Mouse (Mus musculus) embryonic facial prominence, embryonic 14.5 days (tissue): Measurements from ENCODE around the gene Rcan3. TPM values are rescaled to one million over a fixed set of nuclear protein-coding genes. Genes with fewer than 3 reads are reported as not detected.

Source experiments
- ATAC-seq: fragments of 200-750 bp; cut with Nextera tagmentation; 2 replicates; pipeline ENCODE4 v1.8.0; 2017; ENCODE audit warnings: low read depth, moderate number of reproducible peaks, moderate TSS enrichment
- DNase-seq: peaks from one replicate; pipeline ENCODE4 v3.0.0-alpha.2; 2015; ENCODE audit warnings: low spot score
- H3K27ac ChIP-seq: fragments of 300-500 bp; sonication (generic); replicated peaks from 2 replicates; pipeline ENCODE4 v1.5.1; 2014; ENCODE audit warnings: low read depth, mild to moderate bottlenecking, low read length, moderate library complexity
- H3K27me3 ChIP-seq: fragments of 300-500 bp; sonication (generic); replicated peaks from 2 replicates; pipeline ENCODE4 v1.6.1; 2014; ENCODE audit warnings: low read length; ENCODE audit not compliant: control insufficient read depth, insufficient read depth
- H3K36me3 ChIP-seq: fragments of 300-500 bp; sonication (generic); 2 replicates; pipeline ENCODE4 v1.6.1; 2014; ENCODE audit warnings: low read length, mixed read lengths; ENCODE audit not compliant: control insufficient read depth, insufficient read depth
- H3K4me1 ChIP-seq: fragments of 300-500 bp; sonication (generic); 2 replicates; pipeline ENCODE4 v1.6.1; 2014; ENCODE audit warnings: antibody characterized with exemption, low read length; ENCODE audit not compliant: control insufficient read depth, insufficient read depth
- H3K4me2 ChIP-seq: fragments of 300-500 bp; sonication (generic); 2 replicates; pipeline ENCODE4 v1.6.1; 2014; ENCODE audit warnings: low read depth, mild to moderate bottlenecking, low read length, moderate library complexity, mixed read lengths
- H3K4me3 ChIP-seq: fragments of 300-500 bp; sonication (generic); 2 replicates; pipeline ENCODE4 v1.5.1; 2014; ENCODE audit warnings: low read depth, mild to moderate bottlenecking, low read length
- H3K9ac ChIP-seq: fragments of 300-500 bp; sonication (generic); 2 replicates; pipeline ENCODE4 v1.6.1; 2014; ENCODE audit warnings: low read depth, mild to moderate bottlenecking, low read length, moderate library complexity, mixed read lengths
- H3K9me3 ChIP-seq: fragments of 300-500 bp; sonication (generic); 2 replicates; pipeline ENCODE4 v1.6.1; 2016; ENCODE audit warnings: low read length; ENCODE audit not compliant: control insufficient read depth
- WGBS: fragments of 180-500 bp; shearing (Covaris S2); extraction: QIAGEN DNeasy Blood & Tissue Kit; methylation state at CpG from one replicate; pipeline ENCODE4 v1.1.7; 2014; 5-methylcytosine and 5-hydroxymethylcytosine counted together
- polyA plus RNA-seq: library from polyadenylated mRNA; unstranded; fragments of >200 nt; fragmentation: Nextera tagmentation; extraction: Ambion mirVana; gene quantifications from 2 replicates; pipeline ENCODE4 v1.2.1, GENCODE M21; 2014

Gene Rcan3
- polyA plus RNA-seq, 1 experiment from 2014 or later: 12.7 TPM

GRCm38 (mm10) chr4:135392801-135393200, 40.9 kb downstream of the Rcan3 start:
- H3K27ac ChIP-seq: no peak overlapping the region
- H3K4me3 ChIP-seq: no peak overlapping the region
- H3K9me3 ChIP-seq: no peaks in the 10 kb centered on the region
- ATAC-seq: no peak
- H3K9ac ChIP-seq: no peak overlapping the region
- peaks cover 17% of the 10 kb centered on the region for H3K27me3 ChIP-seq
- no peak for DNase-seq
- no peaks in the 10 kb centered on the region for H3K36me3 ChIP-seq
- WGBS: 72% methylated on average over 3 of the region's 3 CpGs
- H3K4me1 ChIP-seq: no peaks in the 10 kb centered on the region
- no peak overlapping the region for H3K4me2 ChIP-seq

GRCm38 (mm10) chr4:135391014-135391413, 42.6 kb downstream of the Rcan3 start:
- no peak overlapping the region for H3K27ac ChIP-seq
- no peaks in the 10 kb centered on the region for H3K9me3 ChIP-seq
- H3K4me1 ChIP-seq: no peaks in the 10 kb centered on the region
- H3K36me3 ChIP-seq: no peaks in the 10 kb centered on the region
- H3K4me3 ChIP-seq: no peak overlapping the region
- H3K4me2 ChIP-seq: no peak overlapping the region
- no peak for DNase-seq
- ATAC-seq: no peak
- H3K27me3 ChIP-seq: 0 out of 2 replicates have a peak, but pooled peaks cover under 1% of the 10 kb centered on the region
- WGBS: 57% methylated on average over 6 of the region's 6 CpGs
- no peak overlapping the region for H3K9ac ChIP-seq

GRCm38 (mm10) chr4:135385614-135386013, 48.0 kb downstream of the Rcan3 start:
- peak; percentile 61; the same call in 1 of the 2 replicates for ATAC-seq
- Histone ChIP-seq H3K9ac (no peak overlapping the region), H3K36me3 (no peaks in the 10 kb centered on the region), H3K9me3 (no peaks in the 10 kb centered on the region), H3K4me3 (0 out of 2 replicates have a peak overlapping the region, but pooled peaks have one; percentile 6), H3K4me2 (peak overlapping the region; percentile 28; the same call in 1 of the 2 replicates), H3K27ac (no peak overlapping the region), H3K27me3 (no peaks in the 10 kb centered on the region), H3K4me1 (no peaks in the 10 kb centered on the region)
- WGBS: 31% methylated on average over 10 of the region's 10 CpGs
- peak; percentile 41 for DNase-seq

GRCm38 (mm10) chr4:135382316-135382715, 51.3 kb downstream of the Rcan3 start:
- WGBS: 5% methylated on average over 14 of the region's 14 CpGs
- no peaks in the 10 kb centered on the region for H3K9me3 ChIP-seq
- H3K4me2 ChIP-seq: no peak overlapping the region
- ATAC-seq: 0 out of 2 replicates have a peak, but pooled peaks have one; percentile 24
- DNase-seq: peak; percentile 88
- H3K27me3 ChIP-seq: no peaks in the 10 kb centered on the region
- no peak overlapping the region for H3K27ac ChIP-seq
- H3K9ac ChIP-seq: no peak overlapping the region
- H3K4me1 ChIP-seq: no peaks in the 10 kb centered on the region
- H3K4me3 ChIP-seq: no peak overlapping the region
- H3K36me3 ChIP-seq: no peaks in the 10 kb centered on the region

- H3K36me3 ChIP-seq: no peaks in the 10 kb centered on the region
- H3K9me3 ChIP-seq: no peaks in the 10 kb centered on the region
- H3K27ac ChIP-seq: no peak overlapping the region
- no peaks in the 10 kb centered on the region for H3K27me3 ChIP-seq
- no peaks in the 10 kb centered on the region for H3K4me1 ChIP-seq
- no peak for DNase-seq
- no peak overlapping the region for H3K9ac ChIP-seq
- WGBS: 57% methylated on average over 8 of the region's 8 CpGs
- no peak overlapping the region for H3K4me2 ChIP-seq
- H3K4me3 ChIP-seq: no peak overlapping the region
- no peak for ATAC-seq
Observed at GRCm38 (mm10) chr4:135381355-135381754, 52.3 kb downstream of the Rcan3 start.

- no peak for DNase-seq
- no peak overlapping the region for H3K9ac ChIP-seq
- ATAC-seq: no peak
- H3K27me3 ChIP-seq: no peaks in the 10 kb centered on the region
- H3K36me3 ChIP-seq: no peaks in the 10 kb centered on the region
- WGBS: 74% methylated on average over 11 of the region's 11 CpGs
- H3K4me3 ChIP-seq: no peak overlapping the region
- no peaks in the 10 kb centered on the region for H3K4me1 ChIP-seq
- no peaks in the 10 kb centered on the region for H3K9me3 ChIP-seq
- H3K4me2 ChIP-seq: no peak overlapping the region
- H3K27ac ChIP-seq: no peak overlapping the region
Observed at GRCm38 (mm10) chr4:135377241-135377640, 56.4 kb downstream of the Rcan3 start.

GRCm38 (mm10) chr4:135375444-135375843, 58.2 kb downstream of the Rcan3 start:
- H3K4me2 ChIP-seq: no peak overlapping the region
- no peaks in the 10 kb centered on the region for H3K9me3 ChIP-seq
- H3K27me3 ChIP-seq: no peaks in the 10 kb centered on the region
- DNase-seq (no peak), ATAC-seq (no peak)
- no peak overlapping the region for H3K9ac ChIP-seq
- no peak overlapping the region for H3K27ac ChIP-seq
- no peak overlapping the region for H3K4me3 ChIP-seq
- 63% methylated on average over 3 of the region's 3 CpGs for WGBS
- no peaks in the 10 kb centered on the region for H3K36me3 ChIP-seq
- H3K4me1 ChIP-seq: no peaks in the 10 kb centered on the region

- no peak overlapping the region for H3K27ac ChIP-seq
- WGBS: 78% methylated on average over 5 of the region's 5 CpGs
Observed at GRCm38 (mm10) chr4:135373299-135373698, 60.4 kb downstream of the Rcan3 start.

GRCm38 (mm10) chr4:135370372-135370771, 63.3 kb downstream of the Rcan3 start:
- no peaks in the 10 kb centered on the region for H3K4me1 ChIP-seq
- H3K9ac ChIP-seq: no peak overlapping the region
- no peaks in the 10 kb centered on the region for H3K36me3 ChIP-seq
- no peak overlapping the region for H3K4me2 ChIP-seq
- no peaks in the 10 kb centered on the region for H3K9me3 ChIP-seq
- no peak for DNase-seq
- ATAC-seq: no peak
- no peak overlapping the region for H3K4me3 ChIP-seq
- WGBS: 55% methylated on average over 11 of the region's 11 CpGs
- no peak overlapping the region for H3K27ac ChIP-seq
- H3K27me3 ChIP-seq: no peaks in the 10 kb centered on the region

More at GRCm38 (mm10) chr4:135373299-135373698, 60.4 kb downstream of the Rcan3 start:
- no peaks in the 10 kb centered on the region for H3K36me3 ChIP-seq
- H3K4me3 ChIP-seq: no peak overlapping the region
- H3K9me3 ChIP-seq: no peaks in the 10 kb centered on the region
- no peak overlapping the region for H3K4me2 ChIP-seq
- ATAC-seq: no peak
- no peak for DNase-seq
- H3K4me1 ChIP-seq: no peaks in the 10 kb centered on the region
- no peak overlapping the region for H3K9ac ChIP-seq
- H3K27me3 ChIP-seq: no peaks in the 10 kb centered on the region
